Mouse (Mus musculus) brain, adult 10 weeks (tissue): ENCODE data around the gene Fam227b. TPM values are rescaled to one million over a fixed set of nuclear protein-coding genes. Genes with fewer than 3 reads are reported as not detected.

Experiments used
- polyA plus RNA-seq: library from polyadenylated mRNA; stranded (reverse); fragments of 350-450 nt; fragmentation: Illumina TruSeq; extraction: RNeasy Lipid Tissue Mini Kit (QIAGEN cat#74804); gene quantifications from one replicate; pipeline ENCODE4 v1.2.3, GENCODE M21; 2015; ENCODE audit warnings: low read depth, low replicate concordance

Fam227b gene
- polyA plus RNA-seq, result not detected

DNA sequence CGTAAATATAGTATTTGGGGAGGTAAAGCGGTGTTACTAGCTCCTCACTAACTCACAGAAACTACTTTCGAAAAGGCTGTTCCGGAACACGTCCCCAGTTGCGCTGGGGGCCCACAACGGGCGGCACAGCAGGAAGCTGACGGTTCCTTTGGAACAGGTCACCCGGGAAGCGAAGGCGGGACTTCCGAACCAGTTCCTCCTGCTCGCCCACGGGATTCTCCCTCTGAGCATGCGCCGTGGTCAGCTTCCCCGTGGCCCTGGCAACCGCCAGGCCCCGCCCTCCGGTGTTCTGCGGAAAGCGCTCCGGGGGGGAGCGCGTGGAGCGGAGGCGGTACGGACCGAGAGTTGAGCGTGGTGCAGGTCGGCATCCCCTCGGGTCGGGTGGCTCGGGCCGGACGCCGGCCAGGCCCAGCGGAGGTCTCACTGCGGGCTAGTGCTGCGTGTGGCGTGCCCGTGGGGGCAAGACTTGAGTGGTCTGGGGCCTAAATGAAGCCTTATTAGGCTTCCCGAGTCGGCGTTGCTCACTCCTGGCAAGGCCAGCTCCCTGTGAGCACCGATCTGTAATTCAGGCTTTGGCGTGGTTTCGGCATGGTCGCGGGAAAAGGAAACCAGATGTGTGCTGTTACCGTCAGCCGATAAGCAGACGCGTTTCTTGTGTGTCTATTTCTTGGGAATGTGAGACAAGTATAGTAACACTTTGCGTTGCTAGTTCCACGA, at the start of gene Fam227b, which contains the start of gene Dtwd1:
Gene Fam227b (minus strand): TSS at position 150 of the 717 bp plus-strand sequence.
Gene Dtwd1 (plus strand): TSS at position 287 of the 717 bp plus-strand sequence.

DNA sequence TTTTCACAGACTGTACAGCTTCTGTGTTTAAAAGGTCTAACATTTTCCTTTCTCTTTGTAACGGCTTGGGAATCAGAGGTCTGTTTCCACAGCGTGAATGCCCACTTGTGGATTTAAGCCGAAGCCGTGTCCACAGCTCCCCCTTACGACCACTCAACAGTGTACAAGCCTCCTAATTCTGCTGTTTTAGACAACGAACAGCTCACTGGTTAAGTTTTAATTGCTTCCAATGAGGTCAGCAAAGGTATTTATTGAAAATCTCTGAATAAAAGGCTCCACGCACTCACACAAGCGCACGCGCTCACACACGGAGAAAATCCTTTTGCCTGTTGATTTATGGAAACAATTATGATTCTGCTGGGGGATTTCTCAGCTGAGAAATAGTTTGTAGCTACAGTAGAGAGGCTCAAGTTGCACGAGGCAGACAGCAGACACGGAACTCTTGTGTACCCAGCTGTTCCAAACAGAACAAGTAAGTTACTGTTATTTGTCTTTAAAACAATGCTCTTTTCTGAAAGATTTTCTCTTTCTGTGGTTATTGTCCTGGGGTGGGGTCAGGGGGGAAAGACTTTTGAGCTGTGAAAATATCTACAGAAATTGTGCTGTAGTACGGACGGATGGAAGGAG, 117.3 kb downstream of the Fam227b start, which contains the start of gene Fgf7:
Gene Fgf7 (plus strand): TSS at position 280 of the 627 bp plus-strand sequence.

Other genes starting within 250 kb of the Fam227b start
- gene Fgf7, start 117.3 kb downstream of the Fam227b start, polyA plus RNA-seq, result 0.88 TPM
- 14.9 TPM for gene Dtwd1, start 137 bp upstream of the Fam227b start, polyA plus RNA-seq
- not detected for gene Gm17555, start 63.1 kb upstream of the Fam227b start, polyA plus RNA-seq